Mouse (Mus musculus) gastrocnemius, adult 8-10 months (tissue): ENCODE measurements around the gene Pafah1b2. TPM values are rescaled to one million over a fixed set of nuclear protein-coding genes. Genes with fewer than 3 reads are reported as not detected.

Experiments used
- DNase-seq, 2 experiments: peaks; one replicate each; pipeline ENCODE4 v3.0.0; 2022; ENCODE audit warnings: low spot score in 2 of 2
- total RNA-seq, 4 experiments: library from RNA; stranded (reverse); gene quantifications; 2 replicates each; pipeline ENCODE4 v1.2.4; 2022

The Pafah1b2 gene
- 10 to 100 TPM; 19.1 to 25.8 (median 23.2) TPM for total RNA-seq

- peak; percentile 89 to 92 for DNase-seq
Measured at GRCm38 (mm10) chr9:46012091-46013008, at the start of gene Pafah1b2, which contains the start of gene Sik3. Gene Pafah1b2, minus strand, starts transcription at chr9:46012690. Gene Sik3, plus strand, starts transcription at chr9:46012820.

DNA sequence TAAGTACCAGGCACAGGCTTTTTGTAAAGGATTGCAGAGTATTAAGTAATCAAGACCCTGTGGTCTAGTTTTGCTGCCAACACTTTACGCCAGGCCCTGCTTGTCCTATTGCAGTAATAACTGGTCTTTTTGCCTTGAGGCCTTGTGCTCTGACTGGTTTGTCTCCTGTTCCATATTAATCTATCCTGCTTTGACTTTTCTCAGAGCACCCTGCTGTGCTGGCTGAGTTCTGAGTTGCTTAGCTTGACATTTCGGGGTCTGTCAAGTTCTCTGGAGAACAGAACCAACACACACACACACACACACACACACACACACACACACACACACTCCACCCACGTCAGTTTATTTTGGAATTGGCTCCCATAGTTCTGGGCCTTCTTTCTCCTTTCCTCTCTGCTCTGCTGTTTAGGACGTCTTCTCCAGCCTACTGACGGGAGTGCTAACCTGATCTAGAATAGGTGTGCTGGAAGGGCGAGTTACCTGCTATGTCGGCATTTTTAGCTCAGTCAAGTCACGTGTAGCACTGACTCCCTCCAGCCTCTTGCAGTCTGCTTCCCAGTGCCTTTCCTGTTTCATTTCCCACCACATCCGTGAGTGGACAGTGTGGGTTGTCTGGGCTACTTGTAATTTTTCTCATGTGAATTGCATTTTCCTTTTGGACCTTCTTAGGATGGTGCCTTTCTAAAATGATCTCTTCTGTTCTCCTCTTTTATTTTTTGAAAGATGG lies 49.4 kb upstream of the Pafah1b2 start:
- DNase-seq: peak in 1 of 2 experiments; percentile 15

GRCm38 (mm10) chr9:46060249-46060648 lies 47.8 kb upstream of the Pafah1b2 start:
- DNase-seq: no peak

DNA sequence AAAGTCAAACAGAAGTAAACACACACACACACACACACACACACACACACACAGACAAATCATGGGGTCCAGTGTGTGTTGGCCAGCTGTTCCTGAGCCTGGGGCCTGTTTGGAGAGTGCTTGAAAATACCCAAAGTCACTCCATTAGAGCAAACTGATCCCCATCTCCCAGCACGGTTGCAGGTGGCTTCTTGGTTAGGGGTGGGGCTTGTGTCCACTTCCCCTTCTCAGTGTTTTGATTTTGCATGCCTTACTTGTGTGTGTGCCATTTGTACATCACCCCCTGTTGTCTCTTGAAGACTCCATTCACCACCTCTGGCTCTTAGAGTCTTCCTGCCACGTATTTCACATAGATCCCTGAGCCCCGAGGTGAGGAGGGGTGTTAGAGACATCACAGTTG lies 45.6 kb upstream of the Pafah1b2 start:
- DNase-seq: no peak

DNA sequence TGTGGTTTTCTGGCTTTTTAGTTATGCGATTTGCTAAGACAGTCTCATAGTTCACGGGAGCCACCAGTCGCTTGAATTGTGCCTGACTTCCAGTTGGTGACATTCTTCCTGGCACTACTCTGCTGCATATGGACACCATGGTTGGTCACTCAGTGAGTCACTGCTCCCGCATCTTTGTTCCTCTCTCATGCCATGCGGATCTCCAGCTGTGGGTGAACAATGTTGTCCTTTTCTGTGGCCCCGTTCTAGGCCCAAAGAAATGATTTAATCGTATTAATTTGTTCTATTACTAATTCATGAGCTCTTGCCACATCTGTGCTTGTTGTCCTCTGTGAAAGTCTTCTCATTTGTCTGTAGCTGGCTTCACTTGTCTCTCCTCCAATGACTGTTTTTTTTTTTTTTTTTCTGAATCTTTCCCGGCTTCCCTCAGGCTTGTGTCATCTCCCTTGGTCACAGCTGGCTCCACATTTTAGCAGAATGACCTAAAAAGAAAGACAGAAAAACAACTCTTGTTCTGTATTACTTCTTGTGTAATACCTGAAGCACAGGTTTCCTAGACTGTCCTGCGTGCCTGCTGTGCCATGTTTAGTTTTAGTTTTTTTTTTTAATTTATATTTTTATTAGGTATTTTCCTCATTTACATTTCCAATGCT lies 40.6 kb upstream of the Pafah1b2 start:
- no peak for DNase-seq

DNA sequence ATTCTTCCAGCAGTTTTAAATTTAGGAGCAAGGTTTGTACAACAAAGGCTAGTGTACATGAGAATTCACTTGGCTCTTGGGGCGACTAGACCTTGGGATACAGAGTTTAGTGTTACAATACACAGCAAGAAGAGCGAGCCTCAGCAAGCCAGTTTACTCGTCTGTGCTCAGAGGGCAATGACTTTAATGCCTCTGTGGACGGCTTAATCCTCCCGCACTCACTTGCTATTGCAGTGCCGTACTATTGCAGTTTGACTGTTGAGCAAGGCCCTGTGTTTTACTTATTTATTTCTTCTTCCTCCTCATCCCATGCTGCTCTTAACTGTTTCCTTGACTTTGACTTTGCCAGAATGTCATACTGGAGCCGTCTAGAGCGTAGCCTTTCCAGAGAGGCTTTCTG lies 37.7 kb upstream of the Pafah1b2 start:
- no peak for DNase-seq

GRCm38 (mm10) chr9:46049525-46049924 lies 37.0 kb upstream of the Pafah1b2 start:
- no peak for DNase-seq

GRCm38 (mm10) chr9:46046724-46047517 lies 34.4 kb upstream of the Pafah1b2 start:
- DNase-seq: no peak

- DNase-seq: no peak
Measured at GRCm38 (mm10) chr9:46043626-46044025, 31.1 kb upstream of the Pafah1b2 start.

GRCm38 (mm10) chr9:46042387-46042786 lies 29.9 kb upstream of the Pafah1b2 start:
- DNase-seq: no peak

GRCm38 (mm10) chr9:46041186-46041585 lies 28.7 kb upstream of the Pafah1b2 start:
- no peak for DNase-seq

GRCm38 (mm10) chr9:46038786-46039185 lies 26.3 kb upstream of the Pafah1b2 start:
- no peak for DNase-seq

DNA sequence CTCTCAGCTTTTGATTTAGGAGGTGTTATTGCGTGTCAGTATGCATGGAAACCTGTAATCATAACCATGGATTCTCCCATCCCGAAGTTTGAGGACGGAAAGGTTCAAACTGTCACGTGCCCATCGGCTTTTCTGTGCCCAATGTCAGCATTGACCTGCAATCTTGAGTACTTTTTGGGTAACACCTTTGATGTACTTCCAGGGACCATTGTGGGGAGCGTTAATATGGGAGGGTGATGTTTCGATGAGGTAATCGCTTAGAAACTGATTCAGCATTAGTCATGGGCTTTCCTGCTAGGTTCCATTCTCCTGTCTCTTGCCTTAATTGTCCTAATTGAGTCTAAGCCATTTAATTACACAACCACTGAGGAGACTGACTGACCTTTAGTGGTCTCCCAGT lies 24.4 kb upstream of the Pafah1b2 start:
- DNase-seq: no peak

GRCm38 (mm10) chr9:46035290-46035871 lies 22.9 kb upstream of the Pafah1b2 start:
- no peak for DNase-seq

GRCm38 (mm10) chr9:46033862-46034261 lies 21.4 kb upstream of the Pafah1b2 start:
- no peak for DNase-seq

DNA sequence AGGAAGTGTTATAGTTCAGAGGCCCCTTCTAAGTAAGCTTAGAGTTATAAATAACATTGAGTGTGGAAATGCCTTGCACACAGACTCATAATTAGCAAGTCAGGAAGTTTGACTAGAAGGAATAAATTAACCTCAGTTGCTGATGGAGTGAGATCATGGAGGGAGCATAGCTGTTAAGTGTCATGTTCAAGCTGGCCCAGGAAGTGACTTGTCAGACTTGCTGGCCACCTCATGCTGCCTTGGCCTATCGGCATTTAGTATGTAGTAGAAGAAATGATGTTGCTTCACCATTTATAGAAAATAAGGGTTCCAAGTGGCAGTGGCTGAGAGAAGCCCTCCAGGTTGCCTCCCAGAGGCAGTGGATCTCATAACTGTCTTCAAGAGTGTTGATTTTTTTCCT lies 20.6 kb upstream of the Pafah1b2 start:
- DNase-seq: no peak

- peak; percentile 34 to 35 for DNase-seq
Measured at GRCm38 (mm10) chr9:46032190-46032589, 19.7 kb upstream of the Pafah1b2 start.

- no peak for DNase-seq
Measured at GRCm38 (mm10) chr9:46030968-46031367, 18.5 kb upstream of the Pafah1b2 start.

DNA sequence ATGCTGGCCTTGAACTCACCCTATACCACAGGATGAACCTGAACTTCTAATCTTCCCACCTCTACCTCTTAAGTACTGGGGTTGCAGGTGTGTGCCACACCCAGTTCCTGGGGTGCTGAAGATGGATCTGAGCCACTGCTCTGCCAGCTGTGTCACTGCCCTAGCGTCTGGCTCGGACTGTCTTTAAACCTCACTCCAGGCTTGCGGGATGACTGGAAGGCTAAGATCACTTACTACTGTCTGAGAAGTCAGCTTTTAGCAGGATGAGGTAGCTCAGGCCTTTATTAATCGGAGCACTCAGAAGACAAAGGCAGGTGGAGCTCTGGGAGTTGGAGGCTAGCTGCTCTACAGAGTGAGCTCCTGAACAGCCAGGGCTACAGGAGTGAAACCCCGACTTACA lies 17.7 kb upstream of the Pafah1b2 start:
- no peak for DNase-seq

DNA sequence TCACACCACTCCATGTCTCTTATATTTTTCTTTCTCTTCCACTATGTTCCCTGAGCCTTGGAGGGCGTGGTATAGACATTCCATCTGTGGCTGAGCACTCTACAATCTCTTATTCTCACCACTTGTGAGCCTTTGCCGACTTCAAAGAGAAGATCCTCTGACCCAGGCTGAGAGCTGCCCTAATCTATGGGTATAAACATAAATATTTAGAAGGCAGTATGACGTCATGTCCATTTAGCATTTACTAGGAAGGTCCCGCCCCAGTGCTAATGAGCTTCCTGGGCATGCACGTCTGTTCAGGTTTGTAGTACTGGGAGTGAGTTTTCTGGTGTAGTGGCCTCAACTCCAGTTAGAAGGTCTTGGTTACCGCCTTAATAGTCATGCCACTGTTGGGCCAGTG lies 17.0 kb upstream of the Pafah1b2 start:
- no peak for DNase-seq

GRCm38 (mm10) chr9:46027994-46028393 lies 15.5 kb upstream of the Pafah1b2 start:
- DNase-seq: no peak
